Mouse (Mus musculus) ES-Bruce4 (cell line): ENCODE data around the gene Ap1ar.

ENCODE experiments used
- CTCF ChIP-seq: IDR thresholded peaks from one replicate; pipeline ENCODE4 v1.8.1; 2011; ENCODE audit warnings: low read depth, low read length
- POLR2A ChIP-seq: IDR thresholded peaks from one replicate; pipeline ENCODE4 v1.8.1; 2011; ENCODE audit warnings: low read length; ENCODE audit not compliant: insufficient read depth

DNA sequence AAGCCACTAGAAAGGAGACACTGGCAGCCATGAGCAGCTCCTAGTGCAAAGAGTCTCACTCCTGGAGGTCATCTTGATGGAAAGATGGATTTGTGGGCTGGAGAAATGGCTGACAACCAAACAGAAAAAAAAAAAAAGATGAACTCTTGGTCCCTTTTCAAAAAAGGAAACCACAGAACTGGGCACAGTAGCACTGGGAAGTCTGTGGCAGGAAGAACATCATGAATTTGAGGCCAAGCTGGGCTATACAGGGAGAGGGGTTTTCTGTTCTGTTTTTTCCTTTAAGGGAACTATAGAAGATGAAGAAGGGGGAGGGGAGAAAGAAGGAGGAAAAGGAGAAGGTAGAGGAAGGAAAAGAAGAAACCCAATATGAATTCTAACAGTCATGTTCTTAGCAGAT lies 50.3 kb downstream of the Ap1ar start:
- TF ChIP-seq CTCF (no peak), POLR2A (no peak)
